Mouse (Mus musculus) heart, embryonic 13.5 days (tissue): ENCODE data around the gene Rbms1. TPM values are rescaled to one million over a fixed set of nuclear protein-coding genes. Genes with fewer than 3 reads are reported as not detected.

Experiments
- ATAC-seq: fragments of 200-750 bp; cut with Nextera tagmentation; 2 replicates; pipeline ENCODE4 v1.8.0; 2017; ENCODE audit warnings: moderate TSS enrichment; ENCODE audit not compliant: insufficient number of reproducible peaks, low FRiP score, low TSS enrichment; ENCODE audit errors: extremely low read depth
- H3K27ac ChIP-seq: fragments of 300-500 bp; sonication (generic); replicated peaks from 2 replicates; pipeline ENCODE4 v1.5.1; 2015; ENCODE audit warnings: moderate library complexity, mild to moderate bottlenecking, inconsistent platforms
- H3K27me3 ChIP-seq: fragments of 300-500 bp; sonication (generic); replicated peaks from 2 replicates; pipeline ENCODE4 v1.6.1; 2015; ENCODE audit warnings: mild to moderate bottlenecking, inconsistent platforms
- H3K36me3 ChIP-seq: fragments of 300-500 bp; sonication (generic); 2 replicates; pipeline ENCODE4 v1.6.1; 2015; ENCODE audit warnings: mild to moderate bottlenecking, inconsistent platforms
- H3K4me1 ChIP-seq: fragments of 300-500 bp; sonication (generic); 2 replicates; pipeline ENCODE4 v1.6.1; 2015; ENCODE audit warnings: inconsistent platforms
- H3K4me2 ChIP-seq: fragments of 300-500 bp; sonication (generic); 2 replicates; pipeline ENCODE4 v1.6.1; 2015; ENCODE audit warnings: inconsistent platforms, mild to moderate bottlenecking, moderate library complexity
- H3K4me3 ChIP-seq: fragments of 300-500 bp; sonication (generic); 2 replicates; pipeline ENCODE4 v1.5.1; 2015; ENCODE audit warnings: moderate library complexity, mild to moderate bottlenecking, inconsistent platforms
- H3K9ac ChIP-seq: fragments of 300-500 bp; sonication (generic); 2 replicates; pipeline ENCODE4 v1.6.1; 2015; ENCODE audit warnings: inconsistent platforms, mild to moderate bottlenecking, moderate library complexity
- H3K9me3 ChIP-seq: fragments of 300-500 bp; sonication (generic); 2 replicates; pipeline ENCODE4 v1.6.1; 2016; ENCODE audit warnings: inconsistent platforms
- WGBS: fragments of 180-500 bp; shearing (Covaris S2); methylation state at CpG from one replicate; pipeline ENCODE4 v1.1.7; 2015; ENCODE audit warnings: mixed read lengths; 5-methylcytosine and 5-hydroxymethylcytosine counted together
- polyA plus RNA-seq: library from polyadenylated mRNA; unstranded; fragments of >200 nt; fragmentation: Nextera tagmentation; extraction: Ambion mirVana; gene quantifications from 2 replicates; pipeline ENCODE4 v1.2.1, GENCODE M21; 2015

Gene Rbms1
- polyA plus RNA-seq, 1 experiment from 2014 or later = 89.2 TPM

- Histone ChIP-seq H3K27ac (peak overlapping the region; percentile 82), H3K4me1 (peaks cover 84% of the 10 kb centered on the region), H3K4me3 (no peak overlapping the region), H3K27me3 (no peaks in the 10 kb centered on the region), H3K4me2 (no peak overlapping the region), H3K36me3 (peaks cover 4% of the 10 kb centered on the region; the same call in 1 of the 2 replicates), H3K9ac (no peak overlapping the region), H3K9me3 (no peaks in the 10 kb centered on the region)
- no peak for ATAC-seq
- WGBS = 63% methylated on average over 11 of the region's 11 CpGs
Measured at GRCm38 (mm10) chr2:60807341-60808195, 155.4 kb downstream of the Rbms1 start.

GRCm38 (mm10) chr2:60804763-60805162, 158.2 kb downstream of the Rbms1 start:
- peaks cover 85% of the 10 kb centered on the region for H3K4me1 ChIP-seq
- peaks cover 2% of the 10 kb centered on the region; the same call in 1 of the 2 replicates for H3K36me3 ChIP-seq
- no peak for ATAC-seq
- no peak overlapping the region; the same call in 1 of the 2 replicates for H3K27ac ChIP-seq
- H3K9ac ChIP-seq = 0 out of 2 replicates have a peak overlapping the region, but pooled peaks have one; percentile 44
- H3K9me3 ChIP-seq = no peaks in the 10 kb centered on the region
- no peaks in the 10 kb centered on the region for H3K27me3 ChIP-seq
- 56% methylated on average over 7 of the region's 7 CpGs for WGBS
- H3K4me3 ChIP-seq = no peak overlapping the region
- H3K4me2 ChIP-seq = no peak overlapping the region

- Histone ChIP-seq H3K36me3 (0 out of 2 replicates have a peak, but pooled peaks cover 4% of the 10 kb centered on the region), H3K4me2 (no peak overlapping the region), H3K27me3 (no peaks in the 10 kb centered on the region), H3K4me3 (no peak overlapping the region), H3K9me3 (no peaks in the 10 kb centered on the region), H3K27ac (no peak overlapping the region), H3K9ac (no peak overlapping the region), H3K4me1 (peaks cover 74% of the 10 kb centered on the region)
- ATAC-seq = no peak
- WGBS = 84% methylated on average over 6 of the region's 6 CpGs
Measured at GRCm38 (mm10) chr2:60803377-60803776, 159.6 kb downstream of the Rbms1 start.

GRCm38 (mm10) chr2:60802828-60803227, 160.2 kb downstream of the Rbms1 start:
- Histone ChIP-seq H3K27me3 (no peaks in the 10 kb centered on the region), H3K36me3 (0 out of 2 replicates have a peak, but pooled peaks cover 7% of the 10 kb centered on the region), H3K4me1 (peaks cover 68% of the 10 kb centered on the region), H3K4me3 (no peak overlapping the region), H3K9me3 (no peaks in the 10 kb centered on the region), H3K27ac (no peak overlapping the region), H3K4me2 (no peak overlapping the region), H3K9ac (no peak overlapping the region)
- no peak for ATAC-seq
- 54% methylated on average over 8 of the region's 8 CpGs for WGBS

GRCm38 (mm10) chr2:60802191-60802590, 160.8 kb downstream of the Rbms1 start:
- 33% methylated on average over 4 of the region's 4 CpGs for whole genome bisulfite sequencing
- peaks cover 11% of the 10 kb centered on the region; the same call in 1 of the 2 replicates for H3K36me3 ChIP-seq
- H3K4me1 ChIP-seq = peaks cover 65% of the 10 kb centered on the region

GRCm38 (mm10) chr2:60801571-60802155, 161.3 kb downstream of the Rbms1 start:
- 0 out of 2 replicates have a peak overlapping the region, but pooled peaks have one; percentile 8 for H3K27ac ChIP-seq
- H3K4me2 ChIP-seq = peak overlapping the region; percentile 58
- H3K4me3 ChIP-seq = no peak overlapping the region
- H3K27me3 ChIP-seq = no peaks in the 10 kb centered on the region
- no peaks in the 10 kb centered on the region for H3K9me3 ChIP-seq
- H3K9ac ChIP-seq = no peak overlapping the region
- H3K4me1 ChIP-seq = peaks cover 66% of the 10 kb centered on the region
- H3K36me3 ChIP-seq = peaks cover 15% of the 10 kb centered on the region
- WGBS = 66% methylated on average over 12 of the region's 12 CpGs
- no peak for ATAC-seq

More at GRCm38 (mm10) chr2:60802191-60802590, 160.8 kb downstream of the Rbms1 start:
- Histone ChIP-seq H3K4me2 (no peak overlapping the region), H3K9ac (no peak overlapping the region), H3K27ac (no peak overlapping the region), H3K9me3 (no peaks in the 10 kb centered on the region), H3K4me3 (no peak overlapping the region), H3K27me3 (no peaks in the 10 kb centered on the region)
- no peak for ATAC-seq

GRCm38 (mm10) chr2:60800921-60801558, 162.0 kb downstream of the Rbms1 start:
- no peak for ATAC-seq
- Histone ChIP-seq H3K27me3 (no peaks in the 10 kb centered on the region), H3K9ac (peak overlapping the region; percentile 64), H3K4me1 (peaks cover 72% of the 10 kb centered on the region), H3K4me3 (peak overlapping the region; percentile 28), H3K27ac (no peak overlapping the region), H3K4me2 (peak overlapping the region; percentile 58), H3K9me3 (no peaks in the 10 kb centered on the region), H3K36me3 (peaks cover 22% of the 10 kb centered on the region)
- 48% methylated on average over 15 of the region's 15 CpGs for WGBS

- ATAC-seq = no peak
- 73% methylated on average over 7 of the region's 7 CpGs for WGBS
- Histone ChIP-seq H3K4me1 (peaks cover 70% of the 10 kb centered on the region), H3K4me2 (no peak overlapping the region), H3K36me3 (peaks cover 30% of the 10 kb centered on the region), H3K27ac (no peak overlapping the region), H3K4me3 (no peak overlapping the region), H3K9ac (no peak overlapping the region), H3K27me3 (no peaks in the 10 kb centered on the region), H3K9me3 (no peaks in the 10 kb centered on the region)
Measured at GRCm38 (mm10) chr2:60799816-60800215, 163.2 kb downstream of the Rbms1 start.

GRCm38 (mm10) chr2:60798767-60799529, 164.0 kb downstream of the Rbms1 start:
- whole genome bisulfite sequencing = 86% methylated on average over 17 of the region's 17 CpGs
- Histone ChIP-seq H3K36me3 (peaks cover 37% of the 10 kb centered on the region), H3K4me2 (no peak overlapping the region)

GRCm38 (mm10) chr2:60796969-60797669, 165.9 kb downstream of the Rbms1 start:
- 85% methylated on average over 17 of the region's 17 CpGs for WGBS
- Histone ChIP-seq H3K4me3 (no peak overlapping the region), H3K9me3 (no peaks in the 10 kb centered on the region), H3K27ac (no peak overlapping the region; the same call in 1 of the 2 replicates), H3K4me2 (no peak overlapping the region), H3K36me3 (peaks cover 47% of the 10 kb centered on the region), H3K4me1 (peaks cover 44% of the 10 kb centered on the region), H3K9ac (no peak overlapping the region), H3K27me3 (no peaks in the 10 kb centered on the region)
- no peak for ATAC-seq

More at GRCm38 (mm10) chr2:60798767-60799529, 164.0 kb downstream of the Rbms1 start:
- no peak for ATAC-seq
- no peaks in the 10 kb centered on the region for H3K27me3 ChIP-seq
- H3K9me3 ChIP-seq = no peaks in the 10 kb centered on the region
- H3K4me1 ChIP-seq = peaks cover 61% of the 10 kb centered on the region
- H3K27ac ChIP-seq = no peak overlapping the region
- no peak overlapping the region for H3K9ac ChIP-seq
- H3K4me3 ChIP-seq = no peak overlapping the region
